Mouse (Mus musculus) retina, postnatal 7 days (tissue): ENCODE results near the gene Tdrkh.

Source experiments
- DNase-seq: peaks from one replicate; pipeline ENCODE4 v3.0.0-alpha.2; 2012; ENCODE audit warnings: low read depth, low spot score

The Tdrkh gene

DNA sequence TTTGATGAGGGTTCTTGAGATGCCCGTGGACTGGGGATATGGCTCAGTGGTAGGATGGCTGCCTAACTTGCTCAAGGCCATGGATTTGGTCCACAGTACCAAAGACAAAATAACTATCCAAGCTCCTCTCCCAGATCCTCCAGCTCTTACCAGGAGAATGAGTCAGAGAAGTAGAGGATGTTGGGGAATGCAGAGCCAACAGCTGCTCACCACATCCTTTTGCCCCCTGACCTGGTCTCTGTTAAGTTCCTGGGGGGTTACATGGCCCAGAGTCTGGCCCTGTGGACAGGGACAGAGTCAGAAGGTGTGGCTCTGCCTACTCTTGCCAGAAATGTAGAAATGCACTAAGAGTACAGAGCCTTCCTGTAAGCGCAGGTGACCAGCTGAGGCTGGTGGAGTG lies 46.8 kb downstream of the Tdrkh start:
- no peak for DNase-seq

DNA sequence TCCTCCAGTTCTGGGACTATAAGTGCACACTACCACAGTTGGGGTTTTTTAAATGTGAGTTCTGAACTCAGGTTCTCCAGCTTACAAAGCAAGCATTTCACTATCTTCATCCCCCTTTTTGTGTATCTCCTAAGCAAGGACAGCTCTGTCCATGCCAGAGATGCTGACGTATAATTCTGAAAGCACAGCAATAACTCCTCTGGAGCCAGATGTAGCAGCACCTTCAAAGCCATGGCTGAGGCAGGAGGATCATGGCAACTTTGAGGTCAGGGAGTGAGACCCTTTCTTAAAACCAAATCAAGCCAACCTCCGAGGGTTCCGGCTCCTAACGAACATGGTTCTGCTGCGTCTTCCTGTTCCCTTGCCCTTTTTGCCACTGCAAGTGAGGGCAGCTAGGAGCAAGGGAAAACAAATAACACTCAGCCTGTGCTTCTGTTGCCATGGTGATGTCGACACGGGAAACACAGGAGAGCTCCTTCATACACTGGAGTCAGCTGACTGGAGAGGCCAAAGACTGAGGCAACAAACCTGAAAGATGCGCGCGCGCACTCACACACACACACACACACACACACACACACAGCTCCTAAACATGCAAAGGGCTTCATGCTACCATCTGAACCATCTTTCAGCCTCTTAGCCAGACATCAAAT lies 51.0 kb downstream of the Tdrkh start:
- no peak for DNase-seq

DNA sequence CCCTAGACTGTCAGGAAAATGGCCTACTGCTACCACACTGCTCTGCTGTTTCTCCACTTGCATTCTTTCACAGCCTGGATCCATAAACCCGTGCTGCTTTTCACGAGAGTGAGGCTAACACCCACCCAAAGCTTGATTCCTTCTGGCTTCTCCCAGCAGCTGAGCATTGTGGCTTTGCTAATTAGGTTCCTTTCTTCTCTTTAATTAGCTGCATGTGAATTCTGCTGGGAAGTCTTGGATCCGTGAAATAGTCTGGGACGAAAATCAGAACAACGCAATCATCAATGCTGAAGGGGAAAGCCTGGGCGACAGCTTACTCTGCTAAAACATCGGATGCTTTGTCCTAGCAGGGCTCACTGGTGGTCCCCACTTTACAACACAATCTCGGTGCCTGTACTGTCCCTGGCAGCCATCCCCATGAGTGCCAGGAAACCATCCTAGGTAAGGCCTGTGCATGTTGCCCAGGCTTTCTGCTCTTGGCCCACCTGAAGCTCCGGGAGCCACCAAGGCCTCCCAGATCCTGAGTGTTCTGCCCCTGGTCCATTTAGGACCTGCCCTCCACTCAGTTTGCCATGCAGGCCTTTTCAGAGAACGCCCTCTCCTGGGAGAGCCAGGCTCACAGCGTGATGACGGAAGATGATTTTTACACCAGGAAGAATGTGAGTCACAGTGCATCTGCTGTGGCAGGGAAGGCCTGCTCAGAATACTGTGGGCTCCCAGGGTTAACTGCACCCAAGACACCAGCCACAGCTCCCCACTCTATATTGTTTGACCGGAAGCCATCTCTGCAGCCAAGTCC lies 52.8 kb downstream of the Tdrkh start:
- DNase-seq, result no peak

DNA sequence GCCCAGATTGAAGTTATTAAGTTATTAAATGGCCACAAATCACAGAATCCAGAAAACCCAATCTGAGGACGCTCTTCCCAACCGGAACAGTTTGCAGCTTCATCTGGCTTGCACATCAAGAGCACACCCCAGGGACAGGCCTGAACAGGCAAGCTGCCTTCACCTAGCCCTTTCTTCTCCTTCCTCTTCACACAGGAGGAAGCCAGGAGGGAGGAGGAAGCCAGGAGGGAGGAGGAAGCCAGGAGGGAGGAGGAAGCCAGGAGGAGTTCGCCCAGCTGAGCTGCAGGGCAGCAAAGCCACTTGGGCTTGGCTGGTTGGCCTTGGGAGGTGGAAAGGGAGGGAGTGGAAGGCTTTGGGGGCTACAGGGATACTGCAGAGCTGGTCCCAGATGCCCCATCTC lies 55.9 kb downstream of the Tdrkh start:
- no peak for DNase-seq

DNA sequence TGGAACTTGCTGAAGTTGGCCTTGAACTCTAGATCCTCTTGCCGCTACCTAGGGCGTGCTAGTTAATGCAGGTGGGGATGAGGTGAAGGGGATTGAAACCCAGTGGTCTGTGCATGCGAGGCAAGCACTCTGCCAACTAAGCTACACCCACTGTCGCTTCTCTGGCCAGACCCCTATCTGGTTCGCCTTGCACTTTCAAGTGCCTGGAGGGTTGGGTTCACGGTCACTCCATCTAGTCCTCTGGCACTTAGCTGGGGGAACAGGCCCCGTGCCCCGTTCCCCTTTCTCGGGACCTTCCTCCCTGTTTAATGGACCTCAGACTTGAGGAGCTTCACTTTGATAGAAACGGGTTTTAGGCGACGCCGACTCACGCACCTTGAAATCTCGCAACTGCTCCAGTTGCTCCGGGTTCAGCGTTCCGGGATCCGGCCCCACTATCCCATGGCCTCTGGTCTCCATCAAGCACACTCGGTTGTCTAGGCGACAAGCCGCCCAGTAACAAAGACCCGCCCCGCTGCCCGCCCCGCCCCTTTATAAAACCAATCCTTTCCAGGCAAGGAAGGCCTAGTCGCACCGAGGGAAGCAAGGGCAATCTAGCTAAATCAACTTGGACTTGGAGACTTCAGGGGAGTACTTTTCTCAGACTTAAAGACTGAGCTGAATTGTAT lies 59.5 kb downstream of the Tdrkh start:
- DNase-seq, result no peak

DNA sequence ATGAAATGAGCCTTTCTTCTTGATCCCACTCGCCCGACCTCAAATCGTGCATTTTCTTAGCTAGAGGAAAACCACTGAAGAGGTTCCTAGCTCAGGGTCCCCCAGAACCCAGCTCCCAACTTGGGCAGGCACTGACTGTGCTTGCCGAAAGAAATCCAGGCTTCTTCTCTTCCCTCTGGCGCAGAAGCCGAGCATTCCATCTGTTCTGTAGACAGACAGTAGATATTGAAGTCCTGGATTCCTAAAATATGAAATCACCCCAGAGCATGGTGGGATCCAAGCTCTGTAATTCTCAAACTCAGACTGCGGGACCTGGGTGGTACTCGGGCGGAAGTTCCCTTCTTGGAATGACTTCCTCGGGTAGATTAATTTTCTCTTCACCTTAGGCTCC lies 60.0 kb downstream of the Tdrkh start:
- no peak for DNase-seq

DNA sequence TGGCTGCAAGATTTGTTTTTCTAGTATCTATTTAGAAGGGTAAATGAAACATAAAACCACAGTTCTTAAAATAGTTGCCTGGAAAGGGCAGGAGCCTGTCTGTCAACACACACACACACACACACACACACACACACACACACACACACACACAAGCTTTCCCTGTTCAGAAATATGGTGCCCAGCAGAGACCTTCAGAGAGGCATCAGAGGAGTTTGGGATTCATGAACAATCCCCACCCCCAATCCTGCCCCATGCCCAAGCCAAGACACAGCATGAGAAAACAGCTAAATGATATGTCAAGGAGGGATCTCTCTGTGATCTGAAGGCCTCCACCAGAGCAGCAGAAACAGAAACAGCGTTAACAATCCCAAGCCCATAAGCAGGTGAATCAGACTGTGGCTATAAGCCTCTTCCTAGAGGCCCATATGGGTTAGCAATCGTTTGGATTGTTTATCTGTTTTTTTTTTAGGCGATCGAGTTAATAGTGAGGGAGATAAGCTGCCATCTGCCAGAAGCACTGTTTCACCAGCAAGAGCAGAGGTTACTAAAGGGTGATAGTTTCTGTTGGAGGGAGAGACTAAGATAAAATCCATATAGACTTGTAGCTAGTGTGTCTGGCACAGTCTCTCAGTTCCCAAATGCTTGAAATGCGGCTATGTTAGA lies 60.6 kb downstream of the Tdrkh start:
- DNase-seq, result peak; percentile 52

DNA sequence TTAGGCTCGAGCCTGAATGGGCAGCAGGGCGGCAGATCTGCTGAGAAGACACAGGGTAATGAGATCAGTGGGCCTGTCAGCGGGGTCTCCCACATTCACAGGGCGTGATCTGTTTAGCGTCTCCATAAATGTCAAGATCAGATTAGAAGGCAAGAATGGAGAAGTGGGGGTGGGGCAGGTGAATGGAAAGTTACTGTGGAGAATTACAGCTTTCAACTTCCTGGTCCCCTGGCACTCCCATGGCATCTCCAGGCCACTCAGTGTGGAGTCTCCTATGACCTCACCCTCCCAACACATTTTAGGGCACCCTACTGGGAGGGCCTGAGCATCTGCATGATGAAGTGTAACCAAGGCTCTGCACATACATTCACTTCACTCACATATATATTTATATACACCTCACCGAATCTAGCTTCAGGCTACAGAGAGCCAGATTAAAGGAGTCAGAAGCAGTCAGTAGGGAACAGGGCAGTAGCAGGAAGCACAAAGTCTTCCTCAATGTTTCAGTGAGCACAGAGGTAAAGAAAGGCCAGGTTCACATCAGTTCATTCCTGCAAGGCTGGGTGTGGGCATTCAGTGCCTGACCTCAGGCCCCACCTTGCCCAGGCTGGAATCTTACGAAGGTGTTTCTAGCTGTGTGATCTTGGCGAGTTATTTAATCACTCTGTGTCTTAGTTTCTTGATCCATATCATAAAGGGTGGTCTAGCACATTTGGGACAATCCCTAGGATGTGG lies 63.4 kb downstream of the Tdrkh start:
- DNase-seq, result no peak

DNA sequence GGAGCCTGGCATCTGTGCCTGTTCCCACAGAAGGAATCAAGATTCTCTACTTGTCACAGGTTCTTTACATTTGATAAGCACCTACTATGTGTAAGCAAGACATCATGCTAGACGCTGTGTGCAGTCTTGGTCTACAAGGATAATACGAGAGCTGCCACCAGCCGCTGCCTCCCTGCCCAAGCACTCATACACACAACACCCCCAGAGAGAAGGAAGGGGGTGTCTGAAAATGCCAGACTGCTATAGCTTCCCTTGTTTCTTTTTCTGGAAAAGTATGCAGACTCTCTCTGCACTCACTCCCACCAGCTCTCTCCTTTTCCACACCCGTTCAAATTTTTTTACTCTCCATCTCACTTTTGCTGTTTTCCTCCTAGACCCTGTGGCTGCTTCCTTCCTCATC lies 64.4 kb downstream of the Tdrkh start:
- DNase-seq, result no peak

DNA sequence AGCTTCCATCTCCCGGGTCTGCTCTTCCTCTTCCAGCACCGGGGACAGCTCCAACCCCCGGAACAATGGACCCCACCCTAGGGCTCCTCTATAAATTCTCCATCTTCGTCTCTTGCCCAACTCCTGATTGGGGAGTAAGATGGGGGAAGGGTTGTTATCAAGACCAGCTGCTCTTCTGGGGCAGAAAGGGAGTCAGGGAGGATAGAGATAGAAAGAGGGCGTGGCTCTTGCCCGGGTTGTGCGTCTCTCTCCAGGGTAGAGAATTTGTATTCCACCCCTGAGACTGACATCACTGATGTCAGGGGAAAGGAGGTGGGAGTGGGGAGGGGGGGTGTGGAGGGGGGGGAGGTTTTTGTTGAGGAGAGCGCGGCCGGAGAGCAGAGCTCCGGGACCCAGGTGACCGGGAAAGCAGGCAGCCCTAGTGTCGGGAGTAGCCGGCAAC lies 64.9 kb downstream of the Tdrkh start, which contains the start of gene Celf3:
TSS of gene Celf3 (plus strand) at position 315 of the 442 bp plus-strand sequence.
- peak; percentile 81 for DNase-seq

DNA sequence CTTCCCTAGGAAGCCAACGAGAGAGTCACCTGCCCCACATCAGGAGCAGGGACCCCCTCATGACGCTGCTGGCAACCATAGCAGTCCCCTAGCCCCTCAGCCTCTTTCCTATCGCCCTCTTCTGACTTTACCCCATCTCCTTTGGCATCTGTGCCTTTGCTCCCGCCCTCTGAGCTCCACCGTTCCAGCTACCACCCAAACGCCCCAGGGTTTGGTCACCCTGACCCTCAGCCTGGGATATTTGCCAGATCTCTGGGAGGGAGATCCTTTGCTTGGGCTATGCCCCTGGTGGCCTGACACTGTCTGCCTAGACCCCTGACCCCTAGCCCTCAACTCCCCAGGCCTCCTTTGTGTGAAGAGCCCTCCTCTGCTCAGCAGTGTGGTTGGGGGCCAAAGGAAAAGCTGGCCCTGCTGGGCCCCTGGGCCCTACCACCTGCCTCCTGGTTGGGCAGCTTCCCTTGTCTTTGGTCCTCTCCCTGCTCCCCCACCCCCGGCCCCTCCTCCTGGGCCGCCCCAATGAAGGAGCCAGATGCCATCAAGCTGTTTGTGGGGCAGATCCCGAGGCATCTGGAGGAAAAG lies 65.6 kb downstream of the Tdrkh start:
- no peak for DNase-seq

DNA sequence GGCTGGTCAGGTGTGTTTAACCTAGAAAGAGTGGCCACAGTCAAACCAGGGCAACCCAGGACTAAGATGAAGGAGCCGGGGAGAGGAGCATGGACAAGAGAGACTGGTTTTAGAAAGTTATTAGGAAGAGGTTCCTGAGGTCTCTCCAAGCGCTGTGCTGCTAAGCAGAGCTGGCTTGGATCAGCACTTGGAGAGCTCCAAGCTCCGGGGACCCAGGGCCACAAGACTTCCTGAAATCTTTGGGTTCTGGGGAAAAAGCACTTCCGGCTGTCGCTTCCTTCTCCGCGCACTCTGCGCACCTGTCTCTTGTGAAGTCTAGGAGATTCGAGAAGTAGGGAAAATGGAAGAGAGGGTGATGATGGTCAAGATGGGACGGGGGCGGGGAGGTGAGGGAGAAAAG lies 66.5 kb downstream of the Tdrkh start:
- no peak for DNase-seq

DNA sequence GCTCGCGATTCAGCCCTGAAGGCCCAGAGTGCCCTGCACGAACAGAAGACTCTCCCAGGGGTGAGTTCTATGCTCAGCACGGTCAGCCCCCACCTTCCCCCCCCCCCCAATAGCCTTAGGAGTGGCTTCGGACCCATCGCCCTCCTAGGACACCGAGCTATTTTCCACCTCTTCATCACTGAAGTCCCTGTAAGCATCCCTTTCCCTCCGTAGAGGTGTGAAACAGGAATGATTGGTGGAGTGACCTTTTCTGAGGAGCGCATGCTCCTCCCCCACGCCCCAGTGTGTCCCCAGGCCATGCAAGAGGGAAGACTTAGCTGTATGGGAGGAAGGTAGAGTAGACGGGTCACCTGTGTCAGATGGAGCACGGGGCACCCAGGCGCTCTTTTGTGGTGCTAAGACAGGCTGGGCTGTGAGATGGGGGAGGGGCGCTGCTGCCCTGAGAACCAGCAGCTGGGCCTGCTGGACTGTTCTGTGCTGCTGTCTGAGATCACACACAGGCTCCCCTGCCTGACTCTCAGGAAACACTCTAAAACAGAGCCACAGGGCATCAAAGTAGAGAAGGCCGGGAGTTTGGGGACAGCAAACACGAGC lies 67.3 kb downstream of the Tdrkh start, which contains the start of gene Riiad1:
TSS of gene Riiad1 (minus strand) at position 51 of the 594 bp plus-strand sequence.
- DNase-seq, result no peak

DNA sequence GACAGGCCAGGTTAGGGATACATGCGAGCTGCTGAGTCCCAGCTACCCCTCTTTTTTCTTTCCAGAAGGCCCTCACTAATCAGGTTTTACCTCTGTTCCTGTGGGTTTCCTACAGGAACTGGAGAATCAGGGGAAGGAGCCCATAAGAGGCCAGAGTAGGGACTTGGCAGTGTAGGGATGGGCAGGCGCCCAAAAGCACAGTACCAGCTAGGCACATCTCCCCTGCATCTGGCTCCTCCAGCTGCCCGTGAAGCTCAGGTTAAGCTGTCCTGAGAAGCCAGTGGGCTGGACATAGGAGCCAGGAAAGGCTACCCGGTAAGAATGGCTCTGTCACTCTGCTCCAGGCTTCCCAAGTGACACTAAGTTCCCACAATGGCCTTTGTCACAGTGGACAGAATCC lies 68.4 kb downstream of the Tdrkh start:
- no peak for DNase-seq

DNA sequence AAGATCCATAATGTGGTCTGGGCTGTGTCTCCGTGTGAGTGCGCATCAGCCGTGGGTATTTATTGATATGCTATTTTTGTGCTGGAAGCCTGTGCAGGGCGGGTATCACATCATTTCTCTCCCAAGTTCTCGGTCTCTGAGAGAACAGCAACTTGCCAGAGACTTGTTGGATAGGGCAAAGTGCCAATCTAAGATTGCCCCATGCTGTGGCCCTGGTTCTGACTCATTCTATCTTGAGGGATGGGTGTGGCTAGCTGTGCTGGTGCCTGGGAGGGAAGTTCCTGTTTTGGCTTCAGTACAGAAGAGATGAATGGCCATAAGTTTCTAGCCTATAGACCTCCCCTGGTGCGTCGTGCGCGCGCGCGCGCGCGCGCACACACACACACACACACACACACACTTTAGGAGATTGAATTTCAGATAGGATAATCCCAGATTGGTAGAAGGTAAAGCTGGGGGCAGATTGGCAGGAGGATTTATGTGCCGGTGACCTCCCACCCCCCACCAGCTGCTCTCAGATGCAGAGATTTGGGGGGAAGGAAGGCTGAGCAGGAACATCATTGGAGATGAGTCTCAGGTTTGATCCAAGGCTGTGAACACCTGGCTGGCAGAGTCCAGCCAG lies 69.8 kb downstream of the Tdrkh start:
- peak; percentile 61 for DNase-seq

DNA sequence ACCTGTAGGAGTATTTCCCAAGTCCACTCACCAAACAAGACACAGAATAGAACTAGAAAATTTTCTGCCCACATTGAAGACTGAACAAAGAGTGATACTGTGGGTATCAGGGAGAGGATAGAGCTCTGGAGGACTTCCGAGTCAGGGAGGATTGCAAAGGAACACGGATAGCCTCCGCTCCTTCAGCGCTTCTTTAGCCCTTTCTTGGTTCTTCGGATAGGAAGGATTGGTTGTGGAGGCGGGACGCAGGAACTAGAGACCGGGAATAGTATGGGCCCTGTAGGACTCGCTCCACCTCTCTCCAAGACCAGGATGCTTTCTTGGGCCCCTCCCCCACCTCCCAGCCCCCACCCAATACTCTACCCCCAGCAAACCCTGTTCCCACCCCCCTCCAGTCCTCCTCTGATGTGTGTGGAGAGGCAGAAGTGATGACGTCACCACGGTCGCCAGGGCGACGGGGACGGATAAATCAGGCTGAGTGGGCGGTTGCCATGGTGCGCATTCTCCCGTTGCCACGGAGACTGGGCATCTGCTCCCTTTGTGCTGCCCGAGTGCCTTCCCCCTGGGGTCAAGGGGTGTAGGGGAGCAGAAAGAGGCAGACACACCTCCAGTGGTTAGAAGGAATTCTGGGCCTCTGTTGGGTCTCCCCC lies 70.8 kb downstream of the Tdrkh start:
- DNase-seq, result peak; percentile 68
